Mouse (Mus musculus): Measurements from ENCODE around the gene Ubr7.

Gene Ubr7

DNA sequence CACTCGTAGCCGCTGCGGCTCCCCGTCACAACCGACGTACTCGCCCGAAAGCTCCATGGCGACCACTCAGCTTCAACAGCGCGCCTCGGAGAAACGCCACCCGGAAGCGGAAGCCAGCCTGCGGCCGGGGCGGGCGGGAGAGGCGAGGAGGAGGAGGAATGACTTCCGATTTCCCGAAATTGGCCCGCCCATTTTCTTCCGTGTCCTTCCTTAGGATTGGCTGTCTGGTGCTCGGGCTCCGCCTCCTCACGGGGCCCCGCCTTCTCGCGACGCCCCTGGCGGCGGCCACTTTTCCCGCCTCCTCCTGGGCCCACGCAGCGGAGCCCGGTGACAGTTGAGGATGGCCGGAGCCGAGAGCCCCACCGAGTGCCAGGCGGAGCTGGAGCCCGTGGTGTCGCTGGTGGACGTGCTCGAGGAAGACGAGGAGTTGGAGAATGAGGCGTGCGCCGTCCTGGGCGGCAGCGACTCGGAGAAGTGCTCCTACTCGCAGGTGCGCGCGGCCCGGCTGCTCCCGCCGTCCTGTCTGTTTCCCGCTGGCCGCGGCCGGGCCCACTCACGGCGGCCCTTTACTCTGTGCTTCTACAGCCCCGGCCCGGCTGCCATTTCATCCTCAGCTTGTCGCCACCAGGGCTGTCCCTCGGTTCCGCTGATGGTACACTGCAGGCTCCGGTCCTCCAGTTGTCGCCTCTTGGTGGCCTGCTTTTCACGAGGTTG lies at the start of gene Ubr7, which contains the start of the genes Gm28051 and Gon7:
Gene Ubr7 (plus strand): TSS at position 279 of the 714 bp plus-strand sequence.
Gene Gm28051 (minus strand): TSS at position 77 of the 714 bp plus-strand sequence.
Gene Gon7 (minus strand): TSS at position 115 of the 714 bp plus-strand sequence.
- DNase-seq (ENCODE audit: low read depth in 2 of 2, low spot score in 2 of 2), result peak; percentile 92 to 93

DNA sequence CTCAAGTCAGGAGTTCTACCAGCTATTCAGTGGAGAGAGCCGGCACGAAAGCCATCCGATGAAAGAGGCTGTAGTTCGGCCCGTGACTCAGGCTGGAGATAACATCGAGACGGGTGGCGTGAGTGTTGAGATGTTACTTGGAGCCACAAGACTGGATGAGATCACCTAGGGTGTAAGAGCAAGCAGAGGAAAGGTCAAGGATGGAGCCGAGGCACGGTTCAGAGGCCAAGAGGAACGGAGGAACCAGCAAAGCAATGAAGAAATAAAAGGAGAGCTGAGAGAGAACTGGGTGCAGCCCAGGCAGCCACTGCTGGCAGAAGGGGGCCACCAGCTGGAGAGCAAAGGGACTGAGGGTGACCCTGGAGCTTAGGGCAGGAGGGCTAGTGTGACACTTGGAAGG lies 49.5 kb upstream of the Ubr7 start:
- no peak for DNase-seq (ENCODE audit: low read depth in 2 of 2, low spot score in 2 of 2)

DNA sequence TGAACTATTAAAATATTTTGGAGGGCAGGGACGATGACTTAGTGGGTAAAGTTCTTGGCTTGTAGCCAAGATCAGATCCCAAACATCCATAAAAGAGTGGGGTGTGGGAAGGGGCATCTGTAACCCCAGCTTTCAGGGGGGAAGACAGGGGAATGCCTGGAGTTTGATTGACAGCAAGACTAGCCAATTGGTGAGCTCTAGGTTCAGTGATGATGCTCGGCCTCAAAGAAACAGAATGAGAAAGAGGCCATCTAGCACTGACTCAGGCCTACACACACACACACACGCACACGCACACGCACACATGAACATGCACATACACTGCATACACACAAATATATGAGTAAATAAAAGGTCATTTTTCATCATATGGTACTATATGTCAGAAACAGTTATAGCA lies 47.9 kb upstream of the Ubr7 start:
- no peak for DNase-seq (ENCODE audit: low read depth in 2 of 2, low spot score in 2 of 2)

DNA sequence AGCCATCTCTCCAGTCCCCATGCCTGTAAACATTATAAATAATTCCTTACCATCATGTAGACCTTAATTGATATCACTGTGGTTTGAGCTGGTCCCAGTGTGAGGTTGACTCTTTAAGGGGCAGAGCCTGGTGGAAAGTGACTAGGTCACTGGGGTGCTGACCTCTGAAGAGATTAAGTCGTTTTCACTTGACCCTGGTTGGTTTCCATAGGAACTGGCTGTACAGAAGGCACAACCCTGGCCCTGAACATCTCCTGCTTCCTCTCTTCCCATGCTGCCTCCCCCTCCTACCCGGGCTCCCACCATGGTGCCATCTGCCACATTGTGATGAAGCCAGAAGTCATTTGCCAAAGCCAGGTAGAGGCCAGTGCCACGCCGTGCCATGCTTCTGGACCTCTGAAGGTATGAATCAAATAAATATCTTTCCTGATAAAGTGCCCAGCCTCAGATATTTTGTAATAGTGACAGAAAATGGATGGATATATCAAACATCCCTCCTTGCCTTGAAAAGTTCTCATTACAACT lies 46.9 kb upstream of the Ubr7 start:
- DNase-seq (ENCODE audit: low read depth in 2 of 2, low spot score in 2 of 2), result no peak

DNA sequence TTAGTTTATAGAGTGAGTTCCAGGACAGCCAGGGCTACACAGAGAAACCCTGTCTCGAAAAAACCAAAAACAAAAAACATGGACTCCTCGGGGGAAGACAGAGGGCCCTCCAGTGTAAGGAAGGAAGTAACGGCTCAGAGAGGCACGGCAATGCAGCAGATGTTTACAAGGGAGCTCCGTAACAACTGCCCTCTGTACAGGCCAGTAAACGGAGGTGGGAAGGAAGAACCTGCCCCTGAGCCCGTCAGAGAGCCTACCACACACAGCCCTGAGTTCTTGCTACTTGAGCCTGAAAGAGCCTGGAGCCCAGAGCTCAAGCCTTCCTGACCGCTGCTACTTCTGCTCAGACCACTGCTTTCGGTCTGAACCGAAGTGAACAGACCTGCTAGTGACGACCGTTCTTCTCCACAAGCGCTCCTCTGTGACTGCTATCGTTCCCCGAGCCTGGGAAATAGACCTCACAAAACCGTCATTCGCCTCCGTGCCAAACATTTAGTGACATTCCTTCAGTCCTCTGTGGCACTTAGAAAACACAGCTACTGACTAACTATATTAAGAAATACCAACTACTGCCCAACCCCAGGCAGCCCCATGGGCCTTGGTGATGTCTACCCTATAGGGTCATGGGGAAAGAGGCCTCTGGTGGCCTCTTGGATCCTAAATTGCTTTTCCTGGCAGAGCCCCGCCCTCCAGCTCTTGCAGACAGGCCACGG lies 44.5 kb upstream of the Ubr7 start:
- DNase-seq (ENCODE audit: low read depth in 2 of 2, low spot score in 2 of 2), result no peak

DNA sequence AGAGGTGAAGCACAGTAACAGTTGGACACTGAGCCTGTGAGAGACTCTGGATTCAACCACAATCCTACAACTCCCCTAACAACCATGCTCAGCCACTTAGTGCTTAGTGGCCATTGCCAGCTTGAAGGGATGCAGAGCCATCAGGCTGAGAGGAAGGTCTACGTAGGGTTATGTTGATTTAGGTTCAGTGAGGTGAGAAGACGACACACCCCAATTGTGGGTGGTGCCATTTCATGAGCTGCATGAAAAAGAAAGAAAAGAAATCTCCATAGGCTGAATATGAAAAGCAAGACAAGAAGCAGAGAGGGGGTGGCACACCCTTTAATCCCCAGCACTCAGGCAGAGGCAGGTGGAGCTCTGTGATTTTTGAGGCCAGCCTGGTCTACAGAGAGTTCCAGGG lies 43.7 kb upstream of the Ubr7 start:
- DNase-seq (ENCODE audit: low read depth in 2 of 2, low spot score in 2 of 2), result no peak

DNA sequence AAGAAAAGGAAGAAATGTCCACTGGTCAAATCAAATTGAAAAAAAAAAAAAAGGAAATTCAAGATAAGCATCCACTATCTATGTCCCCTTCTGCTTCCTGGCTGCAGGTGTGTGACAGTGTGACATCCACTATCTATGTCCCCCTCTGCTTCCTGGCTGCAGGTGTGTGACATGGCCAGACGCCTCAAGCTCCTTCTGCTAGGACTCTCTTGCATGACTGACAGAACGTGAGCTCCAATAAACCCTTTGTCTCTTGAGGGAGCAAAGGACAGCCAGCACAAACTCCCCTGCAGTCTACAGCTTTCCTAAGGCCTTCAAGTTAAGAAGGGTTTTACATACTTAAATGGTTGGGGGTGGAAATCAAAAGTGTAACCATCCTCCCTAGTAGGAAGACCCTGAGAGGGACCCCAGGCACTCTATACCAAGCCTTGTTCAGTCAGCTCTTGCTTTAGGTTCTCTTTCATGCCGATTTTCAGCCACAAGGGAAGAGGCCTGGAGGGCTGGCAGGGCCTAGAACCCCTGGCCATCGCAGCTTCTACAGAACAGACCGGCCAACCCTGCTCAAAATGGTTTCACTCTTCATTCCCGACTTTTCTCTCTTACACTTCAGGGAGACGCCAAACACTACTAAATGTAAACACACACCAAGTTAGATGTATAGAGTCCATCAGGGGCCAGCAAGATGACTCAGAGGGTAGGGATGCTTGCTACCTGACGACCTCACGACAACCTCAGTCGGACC lies 42.9 kb upstream of the Ubr7 start:
- no peak for DNase-seq (ENCODE audit: low read depth in 2 of 2, low spot score in 2 of 2)

DNA sequence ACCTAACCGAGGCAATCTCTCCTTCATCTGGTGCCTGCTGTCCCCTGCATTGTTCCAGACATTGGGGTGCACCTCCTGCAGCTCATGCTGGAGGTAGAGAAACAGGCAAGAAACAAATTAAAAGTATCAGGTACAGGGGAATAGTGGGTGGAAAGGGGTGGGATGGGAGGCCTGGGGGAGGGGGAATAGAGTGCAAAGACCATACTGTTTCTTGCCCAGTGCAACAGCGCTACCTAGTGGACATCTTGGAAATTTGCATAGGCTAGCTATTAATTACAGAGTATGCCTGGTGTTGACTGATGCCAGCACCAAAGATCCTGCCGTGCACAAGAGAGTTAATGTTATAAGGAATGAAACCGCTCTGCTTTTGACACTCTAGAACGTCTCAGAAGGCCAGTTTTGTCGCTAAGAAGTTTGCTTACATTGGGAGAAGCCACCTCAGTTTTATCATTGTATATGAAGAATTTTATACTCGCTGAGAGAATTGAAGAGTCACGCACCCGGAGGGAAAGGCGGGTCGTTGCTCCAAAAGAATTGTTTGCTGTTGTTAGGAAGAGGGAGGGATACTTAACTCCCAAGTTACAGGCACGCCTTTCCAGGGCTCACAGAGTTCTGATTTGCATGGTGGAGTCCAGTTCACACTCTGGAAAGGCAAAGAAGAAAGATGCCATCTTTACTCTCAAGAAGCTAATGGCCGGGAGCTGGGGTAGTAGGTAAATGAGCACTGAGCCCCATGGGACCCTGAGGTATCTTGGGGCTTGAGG lies 38.0 kb upstream of the Ubr7 start:
- peak in 1 of 2 experiments; percentile 42 for DNase-seq (ENCODE audit: low read depth in 2 of 2, low spot score in 2 of 2)

DNA sequence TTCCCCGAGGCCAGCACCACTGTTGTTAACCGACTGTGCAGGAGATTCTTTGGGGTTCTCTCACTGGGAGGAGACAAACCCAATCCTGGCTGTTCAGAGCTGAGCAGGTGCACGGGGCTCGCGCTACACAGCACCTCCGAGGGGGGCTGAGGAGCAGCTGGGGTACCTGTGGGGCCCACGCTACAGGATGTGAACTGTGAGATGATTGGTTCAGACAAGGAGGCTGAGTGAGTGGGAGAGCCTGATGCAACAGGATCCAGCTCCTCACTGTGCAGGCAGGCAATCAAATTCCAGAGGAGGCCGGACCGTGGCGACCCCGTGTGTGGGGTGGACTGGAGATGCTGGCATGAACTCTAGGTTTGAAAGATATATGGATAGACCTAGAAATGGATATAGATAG lies 35.3 kb upstream of the Ubr7 start:
- DNase-seq (ENCODE audit: low read depth in 2 of 2, low spot score in 2 of 2), result no peak

DNA sequence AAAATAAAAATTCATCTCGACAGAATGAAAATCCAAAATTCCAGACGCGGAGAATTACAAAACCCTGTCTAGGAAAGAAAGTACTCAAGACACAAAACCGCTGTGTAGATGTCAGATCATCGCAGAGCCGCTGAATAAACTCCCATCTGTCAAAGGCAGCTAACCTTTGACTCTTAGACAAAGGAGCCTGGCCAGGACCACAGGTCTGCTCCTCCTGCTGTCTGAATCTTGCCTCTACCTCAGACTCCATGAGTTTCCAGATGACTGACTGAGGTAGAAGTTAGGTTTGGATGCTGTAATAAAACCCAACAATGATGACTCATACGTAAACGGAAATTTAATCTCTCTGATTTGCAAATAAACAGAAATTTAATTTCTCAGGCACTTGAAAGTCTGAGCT lies 34.8 kb upstream of the Ubr7 start:
- no peak for DNase-seq (ENCODE audit: low read depth in 2 of 2, low spot score in 2 of 2)

DNA sequence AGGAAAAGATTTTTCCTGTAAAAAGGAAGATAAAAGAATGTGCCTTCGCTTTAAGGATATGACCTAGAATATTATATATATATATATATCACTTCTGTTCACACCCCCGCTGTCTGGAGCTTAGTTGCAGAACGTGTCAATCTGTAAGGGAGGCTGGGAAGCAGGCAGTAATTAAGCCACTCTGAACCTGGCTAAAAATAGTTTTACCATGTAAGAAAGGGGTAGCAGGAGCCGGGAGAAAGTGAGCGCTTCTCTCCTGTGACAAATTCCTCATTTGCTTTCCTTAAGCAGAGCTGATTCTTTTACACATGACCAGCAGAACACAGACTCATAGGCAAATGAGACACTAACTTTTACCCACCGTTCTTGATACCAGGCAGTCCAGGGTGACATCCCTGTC lies 33.9 kb upstream of the Ubr7 start:
- DNase-seq (ENCODE audit: low read depth in 2 of 2, low spot score in 2 of 2), result no peak

DNA sequence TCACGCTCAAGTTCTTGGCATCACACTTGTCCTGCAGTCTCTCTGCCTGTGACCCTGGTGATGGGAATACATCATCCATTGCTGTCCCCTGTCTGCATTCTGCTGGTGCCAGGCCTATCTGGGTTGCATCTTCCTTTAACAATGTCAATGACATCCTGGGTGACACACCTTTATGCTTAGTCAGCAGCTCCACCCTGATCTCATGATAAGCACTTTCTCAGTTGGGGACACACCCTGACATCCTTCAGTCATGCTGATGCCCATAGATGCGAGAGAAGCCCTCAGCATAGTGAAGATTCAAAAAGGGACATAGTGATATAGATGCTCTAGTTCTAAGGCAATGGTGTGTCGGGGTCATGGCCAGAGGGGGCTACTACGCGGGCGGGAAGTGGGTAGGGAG lies 32.6 kb upstream of the Ubr7 start:
- DNase-seq (ENCODE audit: low read depth in 2 of 2, low spot score in 2 of 2), result no peak

DNA sequence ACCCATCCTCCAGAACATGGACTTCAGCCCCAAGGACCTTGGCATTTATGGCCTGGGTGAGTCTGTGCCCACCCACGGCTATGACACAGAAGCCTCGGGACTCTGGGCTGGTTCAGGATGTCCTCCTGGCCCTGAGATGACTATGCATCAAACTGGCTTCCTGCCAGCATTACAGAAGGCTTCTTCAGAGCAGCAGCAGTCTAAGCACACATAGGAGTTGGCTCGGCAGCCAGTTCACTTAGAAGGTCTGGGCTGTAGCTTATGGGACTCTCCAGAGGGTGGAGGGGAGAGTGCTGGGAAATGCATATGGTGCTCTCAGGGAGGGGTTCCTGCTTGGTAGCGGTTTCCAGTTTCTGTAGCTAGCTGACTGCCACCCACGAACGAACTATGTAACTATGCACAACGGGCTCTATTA lies 32.0 kb upstream of the Ubr7 start:
- DNase-seq (ENCODE audit: low read depth in 2 of 2, low spot score in 2 of 2), result no peak

DNA sequence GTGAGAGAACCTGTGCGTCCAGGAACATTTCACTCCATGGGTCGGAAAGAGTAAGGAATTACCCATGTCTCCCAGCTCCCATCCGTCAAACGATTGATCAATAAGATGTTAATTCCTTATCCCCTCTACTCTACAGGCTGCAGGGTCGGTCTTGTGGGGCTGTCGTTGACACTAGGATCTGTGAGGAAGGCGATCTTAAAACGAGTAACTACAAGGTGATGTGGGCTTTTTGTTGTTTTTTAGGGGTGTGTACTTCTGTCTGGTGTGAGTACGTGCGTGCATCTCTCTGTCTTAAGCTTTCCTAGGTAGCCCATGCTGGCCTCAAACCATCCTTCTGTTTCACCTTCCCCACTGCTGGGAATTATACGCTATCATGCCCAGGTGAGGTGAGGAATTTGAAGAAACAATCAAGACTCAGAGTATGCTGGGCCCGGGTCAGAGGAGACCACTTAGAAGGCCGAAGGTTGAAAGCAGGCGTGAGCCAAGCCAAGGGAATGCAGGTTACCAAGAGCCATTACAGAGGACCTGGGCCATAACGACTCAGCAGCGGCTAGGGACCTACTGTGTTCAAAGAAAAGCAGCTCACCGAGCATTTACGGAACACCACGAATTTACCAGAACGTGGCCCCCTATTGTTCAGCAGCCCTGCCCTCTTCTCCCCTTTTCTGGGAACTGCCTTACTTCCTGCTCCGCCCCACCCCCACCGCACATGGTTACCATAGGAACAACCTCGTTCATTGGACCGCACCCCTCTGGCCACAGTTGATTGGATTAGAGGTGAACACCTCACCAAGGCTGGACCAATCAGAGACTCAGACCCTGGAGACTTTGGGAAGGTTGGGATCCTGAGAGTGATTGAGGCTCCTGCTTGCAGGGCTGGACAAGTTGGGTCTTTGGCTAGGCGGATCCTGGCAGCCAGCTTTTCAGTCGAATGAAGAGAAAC lies 27.6 kb upstream of the Ubr7 start:
- DNase-seq (ENCODE audit: low read depth in 2 of 2, low spot score in 2 of 2), result no peak

DNA sequence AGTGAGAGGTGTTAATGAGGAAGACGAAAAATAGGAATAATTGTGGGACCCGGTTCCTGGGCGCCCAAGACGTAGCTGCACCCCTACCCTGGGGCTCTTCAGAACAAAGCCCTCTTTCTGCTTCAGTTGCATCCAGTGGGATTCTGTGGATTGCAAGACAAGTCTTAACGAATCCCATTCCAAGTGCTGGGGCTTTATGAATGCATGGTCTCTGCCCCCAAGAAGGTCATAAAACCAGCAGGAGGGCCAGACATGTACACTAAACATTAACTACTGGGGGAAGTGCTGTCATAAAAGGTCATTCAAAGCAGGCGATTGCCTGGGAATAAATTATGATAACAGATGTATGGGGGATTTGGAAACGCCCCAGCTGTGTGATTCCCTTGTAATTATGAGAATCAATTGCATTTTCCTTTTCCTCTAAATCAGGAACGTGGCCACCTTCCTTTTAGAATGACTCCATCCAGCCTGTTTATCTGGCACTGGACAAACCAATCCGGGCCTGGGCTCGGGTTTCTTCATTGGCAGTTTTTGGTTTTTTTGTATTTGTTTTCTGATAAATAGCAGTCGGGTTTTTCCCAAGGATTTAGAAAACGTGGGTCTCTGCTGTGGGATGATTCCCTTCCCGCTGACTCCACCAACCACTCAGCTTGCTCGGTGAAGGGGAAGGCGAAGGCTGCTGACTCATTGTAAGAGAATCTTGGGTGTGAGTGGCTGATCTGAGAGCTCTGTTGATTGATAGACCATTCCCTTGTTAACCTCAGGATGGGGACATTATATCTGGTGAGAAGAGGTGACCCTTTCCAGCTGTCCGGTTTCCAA lies 26.8 kb upstream of the Ubr7 start:
- no peak for DNase-seq (ENCODE audit: low read depth in 2 of 2, low spot score in 2 of 2)

DNA sequence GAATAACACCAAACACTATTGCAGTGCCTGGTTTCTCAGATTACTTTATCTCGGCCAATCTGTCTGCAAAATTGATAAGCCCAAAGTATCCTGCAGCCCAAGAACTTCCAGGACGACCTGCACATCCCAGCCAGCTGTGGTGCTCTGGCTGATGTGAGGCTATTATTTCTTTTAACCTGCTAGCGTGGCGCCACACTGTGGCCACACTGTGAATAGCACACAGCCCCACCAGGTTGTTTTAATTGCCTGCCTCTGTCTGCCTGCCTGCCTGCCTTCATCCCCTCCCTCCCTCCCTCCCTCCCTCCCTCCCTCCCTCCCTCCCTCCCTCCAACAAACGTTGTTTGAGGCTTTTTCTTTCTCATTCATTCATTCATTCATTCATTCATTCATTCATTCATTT lies 24.4 kb upstream of the Ubr7 start:
- peak; percentile 43 to 60 for DNase-seq (ENCODE audit: low read depth in 2 of 2, low spot score in 2 of 2)

DNA sequence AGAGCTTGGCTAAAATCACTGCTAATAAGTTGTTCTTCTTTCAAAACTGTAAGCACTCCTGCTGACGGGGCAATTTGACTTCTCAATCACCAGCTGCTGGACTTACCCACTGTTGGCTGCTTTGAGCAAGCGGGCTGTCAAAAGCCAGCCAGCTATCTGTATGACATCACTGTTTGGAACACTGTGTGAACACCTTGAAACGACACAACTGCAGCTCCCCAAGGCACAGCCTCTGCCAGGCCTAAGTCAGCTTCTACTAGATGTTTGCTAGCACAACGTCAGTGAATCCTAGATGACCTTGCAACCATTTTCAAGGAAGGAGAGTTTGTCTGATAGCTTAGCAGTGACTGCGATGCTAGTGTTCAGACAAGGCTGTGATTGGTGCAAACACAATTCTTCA lies 18.7 kb upstream of the Ubr7 start:
- no peak for DNase-seq (ENCODE audit: low read depth in 2 of 2, low spot score in 2 of 2)

DNA sequence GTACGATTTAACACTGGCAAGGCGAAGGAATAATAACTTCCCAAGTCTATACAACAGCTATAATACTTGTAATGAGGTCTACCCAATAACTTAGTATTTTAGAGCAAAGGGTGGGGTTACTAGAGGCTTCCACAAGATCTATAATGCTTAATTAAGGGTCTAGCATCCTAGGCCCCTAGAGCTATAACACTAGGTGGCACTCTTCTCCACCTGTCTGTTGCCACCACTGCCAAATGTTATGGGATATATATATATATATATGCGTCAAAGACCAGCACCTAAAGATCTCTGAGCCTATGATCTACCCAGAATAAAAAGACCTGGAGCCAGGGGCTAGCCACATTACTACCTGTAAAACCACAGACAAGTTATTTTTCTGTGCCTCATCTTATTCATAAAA lies 17.5 kb upstream of the Ubr7 start:
- peak; percentile 15 to 54 for DNase-seq (ENCODE audit: low read depth in 2 of 2, low spot score in 2 of 2)

DNA sequence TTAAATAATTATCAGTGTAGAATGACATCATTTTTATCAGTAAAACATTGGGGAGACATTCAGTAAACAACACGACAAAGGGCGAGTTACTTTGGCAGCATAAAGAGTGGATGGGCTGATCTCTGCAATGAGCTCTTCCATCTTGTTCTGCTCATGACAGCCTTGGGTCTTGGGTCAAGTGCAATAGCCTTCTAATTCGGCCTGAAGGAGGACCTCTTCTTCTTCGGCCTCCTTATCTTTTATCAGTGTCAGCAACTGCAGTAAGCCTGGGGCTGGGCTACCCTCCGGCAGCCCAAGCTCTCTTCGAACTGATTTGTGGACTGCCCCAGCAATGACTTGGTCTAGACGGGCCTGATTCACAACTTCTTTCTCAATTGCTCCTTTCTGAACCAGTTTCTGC lies 15.7 kb upstream of the Ubr7 start:
- no peak for DNase-seq (ENCODE audit: low read depth in 2 of 2, low spot score in 2 of 2)
